Mouse (Mus musculus): ENCODE results near the gene Ccr7. TPM values are rescaled to one million over a fixed set of nuclear protein-coding genes. Genes with fewer than 3 reads are reported as not detected.

Gene Ccr7
- total and polyA plus RNA-seq, 3 experiments, result 203 to 306 (median 241) TPM

DNA sequence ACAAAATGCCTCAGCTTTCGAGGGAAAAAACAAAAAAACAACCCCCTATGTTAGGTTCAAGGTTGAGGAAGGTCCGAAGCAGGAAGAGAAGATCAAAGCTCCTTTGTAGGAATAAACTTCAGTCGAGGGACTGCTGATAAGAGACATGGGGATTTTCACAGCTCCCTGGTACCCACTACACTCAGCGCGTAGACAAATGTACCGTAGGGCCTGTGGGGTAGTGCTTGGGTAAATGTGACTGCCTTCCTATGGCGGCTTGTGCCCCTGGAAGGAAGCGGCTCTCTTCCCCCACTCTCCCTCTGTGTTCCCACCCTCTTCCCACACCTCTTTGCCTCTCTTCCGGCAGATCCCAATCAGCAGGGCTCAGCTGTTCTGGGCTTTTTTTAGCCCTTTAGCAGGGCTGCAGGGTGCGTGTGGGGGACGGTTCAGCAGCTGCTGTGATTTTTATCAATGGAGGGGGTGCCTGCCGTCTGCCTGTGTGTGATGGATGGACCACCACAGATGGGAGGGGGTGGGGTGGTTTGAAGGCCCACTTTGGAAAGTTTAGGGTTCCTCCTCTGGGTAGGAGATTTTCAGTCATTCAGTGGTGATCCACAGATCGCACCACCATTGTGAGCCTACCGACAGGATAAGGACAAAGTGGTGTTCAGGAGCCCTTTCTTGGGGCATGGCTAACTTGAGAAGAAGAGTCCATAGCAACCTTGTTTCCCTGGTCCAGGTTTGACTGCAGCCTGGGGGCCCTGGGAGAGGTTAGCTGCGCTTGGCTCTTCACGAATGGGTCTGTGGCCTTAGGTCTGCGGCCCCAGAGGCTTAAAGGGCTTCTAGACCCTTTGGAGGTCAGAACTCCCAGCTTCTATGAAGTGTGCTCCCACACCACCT, 7.6 kb downstream of the Ccr7 start:
- dilution Hi-C loops (cut with MboI; ENCODE audit: extremely low pct_ligation_motif_present, extremely low pct_unique_long_range_greater_than_20kb, low sequenced_read_pairs) (no loop called here), in situ Hi-C loops (cut with MboI; ENCODE audit: low pct_ligation_motif_present, low pct_unique_long_range_greater_than_20kb, low sequenced_read_pairs) (no loop called here)
- no peak overlapping the region for H3K9ac ChIP-seq (ENCODE audit: insufficient read depth, low read depth)
- no peaks in the 10 kb centered on the region for H3K27me3 ChIP-seq (replicated peaks)
- DNase-seq (ENCODE audit: extremely low read depth), result no peak
- H3K4me2 ChIP-seq (ENCODE audit: insufficient read depth, low read depth, poor library complexity, severe bottlenecking), result no peak overlapping the region
- peaks cover 27 to 85% of the 10 kb centered on the region in 2 experiments for H3K4me1 ChIP-seq (ENCODE audit: control insufficient read depth in 1 of 2, insufficient read depth in 2 of 2)
- peaks cover 42% of the 10 kb centered on the region for H3K79me2 ChIP-seq (replicated peaks; ENCODE audit: control insufficient read depth, extremely low read depth, insufficient read depth, poor library complexity, severe bottlenecking)
- TF ChIP-seq POLR2A (IDR thresholded peaks at IDR 0.05; ENCODE audit: low read depth, low read length), result peak; percentile 24; the same call in 1 of the 2 replicates
- no peak for TF ChIP-seq CHD2 (IDR thresholded peaks at IDR 0.05; ENCODE audit: low read length)
- H3K27ac ChIP-seq (ENCODE audit: insufficient read depth, low read depth), result no peak overlapping the region
- H3K9me3 ChIP-seq (replicated peaks; ENCODE audit: low read length), result no peaks in the 10 kb centered on the region
- peaks cover 63 to 92% of the 10 kb centered on the region in 2 experiments for H3K36me3 ChIP-seq (replicated peaks in 1 of 2; ENCODE audit: control insufficient read depth in 1 of 2, insufficient read depth in 1 of 2, low read length in 1 of 2)
- H3K4me3 ChIP-seq (replicated peaks in 1 of 3; ENCODE audit: low read depth in 2 of 3, low read length in 2 of 3, poor library complexity in 1 of 3), result no peak overlapping the region

DNA sequence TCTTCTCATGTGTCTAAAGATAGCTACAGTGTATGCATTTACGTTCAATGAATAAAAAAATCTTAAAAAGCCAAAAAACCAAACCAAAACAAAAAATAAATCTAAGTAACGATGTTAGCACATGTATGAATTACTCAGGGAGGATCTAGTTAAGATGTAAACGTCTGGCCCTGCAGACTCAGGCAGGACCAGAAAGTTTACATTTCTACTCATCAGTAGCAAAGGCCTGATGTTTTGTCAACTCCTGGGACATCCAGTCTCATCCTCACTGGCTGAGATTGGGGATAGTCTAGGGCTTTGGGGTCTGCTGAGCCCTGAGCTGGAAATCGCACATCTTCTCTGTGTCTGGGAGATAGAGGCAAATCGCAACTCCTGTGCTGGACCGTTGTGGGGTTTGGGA, 8.3 kb downstream of the Ccr7 start:
- TF ChIP-seq POLR2AphosphoS2 (IDR thresholded peaks at IDR 0.05; ENCODE audit: low read depth, low read length), result peak; percentile 76; the same call in 1 of the 2 replicates
- no peak for TF ChIP-seq CHD2 (IDR thresholded peaks at IDR 0.05; ENCODE audit: low read length)
- TF ChIP-seq ZNF384 (IDR thresholded peaks at IDR 0.05; ENCODE audit: low read depth, low read length), result no peak
- TF ChIP-seq CHD1 (IDR thresholded peaks at IDR 0.05; ENCODE audit: low read depth, low read length), result no peak
- no peak for TF ChIP-seq ETS1 (conservative IDR thresholded peaks at IDR 0.05; ENCODE audit: low read depth, low read length)
- no peak for TF ChIP-seq MAFK (IDR thresholded peaks at IDR 0.05; ENCODE audit: insufficient replicate concordance, low read length)
- Histone ChIP-seq H3K79me2 (replicated peaks; ENCODE audit: control insufficient read depth, extremely low read depth, insufficient read depth, poor library complexity, severe bottlenecking) (peaks cover 35% of the 10 kb centered on the region), H3K27me3 (replicated peaks) (no peaks in the 10 kb centered on the region), H3K9ac (ENCODE audit: insufficient read depth, low read depth) (no peak overlapping the region), H3K36me3 (replicated peaks in 1 of 2; ENCODE audit: control insufficient read depth in 1 of 2, insufficient read depth in 1 of 2, low read length in 1 of 2) (peaks cover 63 to 90% of the 10 kb centered on the region in 2 experiments), H3K4me3 (replicated peaks in 1 of 3; ENCODE audit: low read depth in 2 of 3, low read length in 2 of 3, poor library complexity in 1 of 3) (no peak overlapping the region), H3K4me1 (ENCODE audit: control insufficient read depth in 1 of 2, insufficient read depth in 2 of 2) (peaks cover 27 to 81% of the 10 kb centered on the region in 2 experiments), H3K9me3 (replicated peaks; ENCODE audit: low read length) (no peaks in the 10 kb centered on the region), H3K4me2 (ENCODE audit: insufficient read depth, low read depth, poor library complexity, severe bottlenecking) (no peak overlapping the region), H3K27ac (ENCODE audit: insufficient read depth, low read depth) (no peak overlapping the region)
- dilution Hi-C loops (cut with MboI; ENCODE audit: extremely low pct_ligation_motif_present, extremely low pct_unique_long_range_greater_than_20kb, low sequenced_read_pairs), result no loop called here
- in situ Hi-C loops (cut with MboI; ENCODE audit: low pct_ligation_motif_present, low pct_unique_long_range_greater_than_20kb, low sequenced_read_pairs), result no loop called here
- no peak for DNase-seq (ENCODE audit: extremely low read depth)

DNA sequence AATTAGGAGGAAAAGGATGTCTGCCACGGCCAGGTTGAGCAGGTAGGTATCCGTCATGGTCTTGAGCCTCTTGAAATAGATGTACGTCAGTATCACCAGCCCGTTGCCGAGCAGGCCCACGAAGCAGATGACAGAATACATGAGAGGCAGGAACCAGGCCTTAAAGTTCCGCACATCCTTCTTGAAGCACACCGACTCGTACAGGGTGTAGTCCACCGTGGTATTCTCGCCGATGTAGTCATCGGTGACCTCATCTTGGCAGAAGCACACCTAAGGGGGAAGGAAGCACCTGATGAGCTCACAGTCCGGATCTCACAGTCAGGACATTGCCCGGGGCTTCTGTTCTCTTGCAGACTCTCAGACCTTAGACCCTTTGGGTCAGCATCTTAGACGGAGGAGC, 9.1 kb downstream of the Ccr7 start:
- H3K4me1 ChIP-seq (ENCODE audit: control insufficient read depth in 1 of 2, insufficient read depth in 2 of 2), result peaks cover 27 to 77% of the 10 kb centered on the region in 2 experiments
- dilution Hi-C loops (cut with MboI; ENCODE audit: extremely low pct_ligation_motif_present, extremely low pct_unique_long_range_greater_than_20kb, low sequenced_read_pairs), result no loop called here
- no peak for DNase-seq (ENCODE audit: extremely low read depth)
- no peak overlapping the region for H3K27ac ChIP-seq (ENCODE audit: insufficient read depth, low read depth)
- TF ChIP-seq KAT2A (IDR thresholded peaks at IDR 0.05; ENCODE audit: insufficient replicate concordance, low read length) (no peak), NELFE (IDR thresholded peaks at IDR 0.05; ENCODE audit: low read depth, low read length) (no peak), POLR2A (IDR thresholded peaks at IDR 0.05; ENCODE audit: low read depth, low read length) (0 out of 2 replicates have a peak, but pooled peaks have one; percentile 24)
- H3K9me3 ChIP-seq (replicated peaks; ENCODE audit: low read length), result no peaks in the 10 kb centered on the region
- H3K4me2 ChIP-seq (ENCODE audit: insufficient read depth, low read depth, poor library complexity, severe bottlenecking), result no peak overlapping the region
- H3K9ac ChIP-seq (ENCODE audit: insufficient read depth, low read depth), result no peak overlapping the region
- peaks cover 27% of the 10 kb centered on the region for H3K79me2 ChIP-seq (replicated peaks; ENCODE audit: control insufficient read depth, extremely low read depth, insufficient read depth, poor library complexity, severe bottlenecking)
- no peak overlapping the region for H3K4me3 ChIP-seq (replicated peaks in 1 of 3; ENCODE audit: low read depth in 2 of 3, low read length in 2 of 3, poor library complexity in 1 of 3)
- peaks cover 63 to 82% of the 10 kb centered on the region in 2 experiments for H3K36me3 ChIP-seq (replicated peaks in 1 of 2; ENCODE audit: control insufficient read depth in 1 of 2, insufficient read depth in 1 of 2, low read length in 1 of 2)
- H3K27me3 ChIP-seq (replicated peaks), result no peaks in the 10 kb centered on the region
- in situ Hi-C loops (cut with MboI; ENCODE audit: low pct_ligation_motif_present, low pct_unique_long_range_greater_than_20kb, low sequenced_read_pairs), result no loop called here
